Mouse (Mus musculus) E14TG2a.4 (cell line): ENCODE results near the gene 4930564D02Rik.

Source experiments
- CTCF ChIP-seq: conservative IDR thresholded peaks from 2 replicates; pipeline ENCODE4 v1.5.1; 2014; ENCODE audit warnings: low read length
- NANOG ChIP-seq: IDR thresholded peaks from 2 replicates; pipeline ENCODE4 v1.6.1; 2014; ENCODE audit warnings: borderline replicate concordance, low read length, mixed read lengths

- no peak for TF ChIP-seq CTCF
- TF ChIP-seq NANOG: no peak
Measured at GRCm38 (mm10) chr3:105075796-105076195, 9.2 kb downstream of the 4930564D02Rik start.
